Mouse (Mus musculus) monocyte, adult 5-6 weeks (primary cell): Measurements from ENCODE around the gene Higd1c. TPM values are rescaled to one million over a fixed set of nuclear protein-coding genes. Genes with fewer than 3 reads are reported as not detected.

Experiments
- ATAC-seq: fragments of 153-309, 156-312 bp; replicated peaks from 2 replicates; pipeline ENCODE4 v1.8.0; 2017; ENCODE audit warnings: mild to moderate bottlenecking; ENCODE audit not compliant: low TSS enrichment, insufficient number of reproducible peaks, severe bottlenecking, poor library complexity, low FRiP score
- total RNA-seq: library from RNA; stranded (forward); fragments of 200-1000, 200-491, 200-594 nt; gene quantifications from 3 replicates; pipeline ENCODE4 v1.2.3, GENCODE M21; 2017

Higd1c gene
- total RNA-seq, 1 experiment from 2014 or later: not detected

DNA sequence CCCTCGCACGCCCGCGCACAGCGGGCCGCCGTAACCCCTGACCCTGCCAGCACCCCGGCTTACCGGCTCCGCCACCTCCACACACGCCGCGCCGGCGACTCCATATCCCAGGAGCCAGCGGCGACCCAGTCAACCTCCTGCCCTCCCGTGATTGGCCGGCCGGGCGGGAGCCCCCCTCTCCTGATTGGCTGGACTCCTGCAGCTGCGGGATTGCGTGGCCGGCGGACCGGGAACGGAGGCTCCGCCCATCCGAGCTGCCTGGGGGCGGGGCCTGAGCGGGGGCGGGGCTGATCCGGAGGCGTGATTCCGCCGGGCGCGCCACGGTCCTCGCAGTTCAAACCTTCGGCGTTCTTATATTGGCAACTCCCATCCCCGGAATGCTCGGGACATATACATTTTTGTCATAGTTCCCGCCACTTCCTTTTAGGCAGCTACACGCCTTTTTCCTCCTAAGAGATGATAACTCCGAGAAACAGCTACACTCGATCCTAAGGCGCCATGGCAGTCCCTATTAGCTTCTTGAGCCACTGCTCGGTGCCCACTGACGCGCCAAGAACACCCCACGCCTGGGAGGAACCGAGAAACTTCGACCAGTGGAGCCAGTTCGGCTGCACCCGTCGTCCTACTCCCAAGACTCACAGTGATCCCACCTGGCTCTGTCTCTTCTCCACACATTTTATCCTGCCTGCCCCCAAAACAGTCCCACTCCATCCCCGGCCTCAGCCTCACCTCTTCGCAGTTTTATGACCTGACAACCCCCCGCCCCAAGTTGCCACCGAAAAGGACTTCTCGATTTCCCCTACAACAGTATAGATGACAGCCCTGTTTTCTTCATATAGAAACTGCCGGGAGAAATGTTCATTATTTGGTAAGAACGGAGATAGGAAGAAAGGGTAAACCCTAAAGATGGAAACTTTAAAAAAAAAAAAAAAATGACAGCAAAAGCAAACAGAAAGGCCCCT lies 58.8 kb downstream of the Higd1c start:
- ATAC-seq: peak; percentile 96

DNA sequence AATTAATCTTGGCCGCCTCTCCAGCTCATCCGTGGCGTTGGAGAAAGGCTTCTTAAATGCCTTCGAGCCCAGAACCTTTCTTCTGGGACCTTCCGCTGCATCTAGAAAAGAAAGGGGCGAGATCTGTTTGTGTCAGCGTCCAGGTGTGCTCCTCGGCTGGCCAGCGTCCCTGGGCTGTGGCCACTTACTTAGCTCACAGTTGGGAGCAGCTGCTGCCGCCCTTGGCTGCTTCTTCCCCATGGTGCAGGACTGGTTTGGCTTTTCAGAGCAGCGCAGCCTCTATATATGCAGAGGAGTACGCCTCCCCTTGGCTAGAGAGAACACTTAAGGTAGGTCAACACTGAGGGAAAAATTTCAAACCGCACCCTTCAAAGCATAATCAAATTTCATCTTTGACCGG lies 59.6 kb downstream of the Higd1c start:
- ATAC-seq: no peak

GRCm38 (mm10) chr15:100424396-100425122 lies 60.2 kb downstream of the Higd1c start, which contains the start of gene Slc11a2:
Gene Slc11a2 (minus strand): TSS chr15:100425072.
- no peak for ATAC-seq

GRCm38 (mm10) chr15:100428296-100428905 lies 64.1 kb downstream of the Higd1c start:
- ATAC-seq: no peak

DNA sequence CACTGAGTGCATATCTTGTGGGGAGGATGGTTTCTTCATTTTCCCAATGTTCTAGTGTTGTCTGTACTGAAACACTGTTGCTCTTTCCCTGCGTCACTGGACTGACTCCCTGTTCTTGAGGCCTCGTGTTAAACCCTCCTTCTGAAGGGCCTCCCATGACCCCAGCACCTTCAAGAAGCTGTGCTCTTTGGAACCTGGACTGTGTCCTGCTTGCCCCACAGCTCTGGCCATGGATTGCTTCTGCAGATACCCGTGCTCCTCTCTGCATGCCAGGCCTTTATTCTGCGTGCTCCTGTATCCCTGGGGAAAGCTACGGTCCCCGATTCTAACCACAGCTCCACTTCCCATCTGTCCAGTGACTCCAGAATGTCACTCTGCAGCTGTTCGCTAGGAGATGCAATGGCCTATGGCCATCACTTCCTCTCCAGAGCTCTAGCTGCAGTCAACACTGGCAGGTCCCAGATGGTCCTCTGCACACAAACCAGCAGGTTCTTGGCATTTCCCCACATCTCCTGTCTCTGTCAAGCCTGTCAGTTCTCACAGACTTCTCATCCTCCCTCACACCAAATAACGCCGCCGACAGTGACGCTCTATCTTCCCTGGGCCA lies 65.7 kb downstream of the Higd1c start:
- no peak for ATAC-seq

GRCm38 (mm10) chr15:100433234-100433633 lies 68.9 kb downstream of the Higd1c start:
- ATAC-seq: no peak

Other genes starting within 250 kb of the Higd1c start
- 49.1 to 81.7 TPM (median 57.2 TPM) in 3 replicates for gene Atf1, start 136.7 kb upstream of the Higd1c start, total RNA-seq
- gene Tmprss12, start 83.7 kb upstream of the Higd1c start, total RNA-seq: not detected in 3 replicates
- gene Mettl7a1, start 60.4 kb upstream of the Higd1c start, total RNA-seq: 53.6 to 87.9 TPM (median 82.4 TPM) in 3 replicates
- not detected in 3 replicates for gene Mettl7a3, start 29.6 kb upstream of the Higd1c start, total RNA-seq
- gene Methig1, start 11.4 kb upstream of the Higd1c start, total RNA-seq: not detected in 3 replicates
- not detected in 3 replicates for gene Mettl7a2, start 11.3 kb upstream of the Higd1c start, total RNA-seq
- 0.49 TPM in 1 of 3 replicates, not detected in the others for gene Gm5475, start 57.6 kb downstream of the Higd1c start, total RNA-seq
- 5.1 to 17.3 TPM (median 9.7 TPM) in 3 replicates for gene Slc11a2, start 60.5 kb downstream of the Higd1c start, total RNA-seq
- gene Letmd1, start 104.5 kb downstream of the Higd1c start, total RNA-seq: 12.8 to 20.7 TPM (median 13.0 TPM) in 3 replicates
- gene Csrnp2, start 130.9 kb downstream of the Higd1c start, total RNA-seq: 3.4 to 4.2 TPM (median 3.6 TPM) in 3 replicates
- gene Tfcp2, start 187.5 kb downstream of the Higd1c start, total RNA-seq: 4.9 to 13.8 TPM (median 10.3 TPM) in 3 replicates
- 5.8 to 17.7 TPM (median 16.6 TPM) in 3 replicates for gene Pou6f1, start 235.4 kb downstream of the Higd1c start, total RNA-seq